Mouse (Mus musculus): ENCODE measurements around the gene 1190005I06Rik. TPM values are rescaled to one million over a fixed set of nuclear protein-coding genes. Genes with fewer than 3 reads are reported as not detected.

The 1190005I06Rik gene
- polyA plus RNA-seq, 1 experiment = not detected

GRCm38 (mm10) chr8:120569939-120570715 is 77.3 kb downstream of the 1190005I06Rik start:
- no peak overlapping the region for H3K4me3 ChIP-seq (ENCODE audit: insufficient read depth, low read depth, low read length)
- H3K27ac ChIP-seq (ENCODE audit: insufficient read depth, low read depth, low read length) = no peak overlapping the region
- TF ChIP-seq CTCF (IDR thresholded peaks at IDR 0.05; ENCODE audit: insufficient read depth, low read depth, low read length) (peak; percentile 87), POLR2A (IDR thresholded peaks at IDR 0.05; ENCODE audit: insufficient read depth, low read depth, low read length) (no peak)
- WGBS = 52% methylated on average over 13 of the region's 13 CpGs
- H3K4me1 ChIP-seq (ENCODE audit: control insufficient read depth, insufficient read depth, low read length) = peaks cover 30% of the 10 kb centered on the region

GRCm38 (mm10) chr8:120569123-120569522 is 78.3 kb downstream of the 1190005I06Rik start:
- Histone ChIP-seq H3K4me3 (ENCODE audit: insufficient read depth, low read depth, low read length) (no peak overlapping the region), H3K27ac (ENCODE audit: insufficient read depth, low read depth, low read length) (no peak overlapping the region), H3K4me1 (ENCODE audit: control insufficient read depth, insufficient read depth, low read length) (peaks cover 39% of the 10 kb centered on the region)
- 86% methylated on average over 17 of the region's 17 CpGs for WGBS
- no peak for TF ChIP-seq CTCF (IDR thresholded peaks at IDR 0.05; ENCODE audit: insufficient read depth, low read depth, low read length)
- TF ChIP-seq POLR2A (IDR thresholded peaks at IDR 0.05; ENCODE audit: insufficient read depth, low read depth, low read length) = no peak

- Histone ChIP-seq H3K4me1 (ENCODE audit: control insufficient read depth, insufficient read depth, low read length) (peaks cover 47% of the 10 kb centered on the region), H3K4me3 (ENCODE audit: insufficient read depth, low read depth, low read length) (no peak overlapping the region), H3K27ac (ENCODE audit: insufficient read depth, low read depth, low read length) (no peak overlapping the region)
- TF ChIP-seq POLR2A (IDR thresholded peaks at IDR 0.05; ENCODE audit: insufficient read depth, low read depth, low read length) (no peak), CTCF (IDR thresholded peaks at IDR 0.05; ENCODE audit: insufficient read depth, low read depth, low read length) (no peak)
- WGBS = 96% methylated on average over 37 of the region's 37 CpGs
Observed at GRCm38 (mm10) chr8:120568164-120568798, 79.2 kb downstream of the 1190005I06Rik start.

- H3K27ac ChIP-seq (ENCODE audit: insufficient read depth, low read depth, low read length) = no peak overlapping the region
- WGBS = 97% methylated on average over 17 of the region's 17 CpGs
- peaks cover 53% of the 10 kb centered on the region for H3K4me1 ChIP-seq (ENCODE audit: control insufficient read depth, insufficient read depth, low read length)
- H3K4me3 ChIP-seq (ENCODE audit: insufficient read depth, low read depth, low read length) = no peak overlapping the region
- TF ChIP-seq POLR2A (IDR thresholded peaks at IDR 0.05; ENCODE audit: insufficient read depth, low read depth, low read length) (no peak), CTCF (IDR thresholded peaks at IDR 0.05; ENCODE audit: insufficient read depth, low read depth, low read length) (no peak)
Observed at GRCm38 (mm10) chr8:120567731-120568130, 79.7 kb downstream of the 1190005I06Rik start.

- no peak overlapping the region for H3K27ac ChIP-seq (ENCODE audit: insufficient read depth, low read depth, low read length)
- WGBS = 72% methylated on average over 8 of the region's 8 CpGs
- H3K4me1 ChIP-seq (ENCODE audit: control insufficient read depth, insufficient read depth, low read length) = peaks cover 60% of the 10 kb centered on the region
- no peak overlapping the region for H3K4me3 ChIP-seq (ENCODE audit: insufficient read depth, low read depth, low read length)
- TF ChIP-seq CTCF (IDR thresholded peaks at IDR 0.05; ENCODE audit: insufficient read depth, low read depth, low read length) = no peak
- TF ChIP-seq POLR2A (IDR thresholded peaks at IDR 0.05; ENCODE audit: insufficient read depth, low read depth, low read length) = no peak
Observed at GRCm38 (mm10) chr8:120566681-120567080, 80.8 kb downstream of the 1190005I06Rik start.

GRCm38 (mm10) chr8:120565151-120565711 is 82.2 kb downstream of the 1190005I06Rik start:
- WGBS = 32% methylated on average over 7 of the region's 7 CpGs
- no peak overlapping the region for H3K4me3 ChIP-seq (ENCODE audit: insufficient read depth, low read depth, low read length)
- peak overlapping the region; percentile 34 for H3K27ac ChIP-seq (ENCODE audit: insufficient read depth, low read depth, low read length)
- peaks cover 71% of the 10 kb centered on the region for H3K4me1 ChIP-seq (ENCODE audit: control insufficient read depth, insufficient read depth, low read length)
- TF ChIP-seq POLR2A (IDR thresholded peaks at IDR 0.05; ENCODE audit: insufficient read depth, low read depth, low read length) (no peak), CTCF (IDR thresholded peaks at IDR 0.05; ENCODE audit: insufficient read depth, low read depth, low read length) (no peak)

GRCm38 (mm10) chr8:120563851-120564837 is 83.3 kb downstream of the 1190005I06Rik start:
- H3K4me1 ChIP-seq (ENCODE audit: control insufficient read depth, insufficient read depth, low read length) = peaks cover 73% of the 10 kb centered on the region
- 3% methylated on average over 20 of the region's 20 CpGs for WGBS
- TF ChIP-seq CTCF (IDR thresholded peaks at IDR 0.05; ENCODE audit: insufficient read depth, low read depth, low read length) = no peak; the same call in 1 of the 2 replicates
- peak overlapping the region; percentile 83 for H3K27ac ChIP-seq (ENCODE audit: insufficient read depth, low read depth, low read length)
- H3K4me3 ChIP-seq (ENCODE audit: insufficient read depth, low read depth, low read length) = no peak overlapping the region

- H3K4me3 ChIP-seq (ENCODE audit: insufficient read depth, low read depth, low read length) = no peak overlapping the region
- H3K27ac ChIP-seq (ENCODE audit: insufficient read depth, low read depth, low read length) = peak overlapping the region; percentile 83
- peaks cover 78% of the 10 kb centered on the region for H3K4me1 ChIP-seq (ENCODE audit: control insufficient read depth, insufficient read depth, low read length)
- TF ChIP-seq POLR2A (IDR thresholded peaks at IDR 0.05; ENCODE audit: insufficient read depth, low read depth, low read length) = no peak
- no peak for TF ChIP-seq CTCF (IDR thresholded peaks at IDR 0.05; ENCODE audit: insufficient read depth, low read depth, low read length)
- 8% methylated on average over 8 of the region's 8 CpGs for WGBS
Observed at GRCm38 (mm10) chr8:120563348-120563724, 84.1 kb downstream of the 1190005I06Rik start.

Measured in olfactory bulb, adult 2 months (tissue).